Mouse (Mus musculus) ES-E14 (cell line): ENCODE measurements at regions not wholly inside any gene's neighbourhood (a gene's known extent, or its start where the extent isn't known, plus 50 kb on each side); places are given as distances from the start of the nearest gene placed in this dataset.

Source experiments
- DNase-seq: peaks from one replicate; pipeline ENCODE4 v3.0.0-alpha.2; 2013; ENCODE audit warnings: low read depth, low spot score
- H3K27ac ChIP-seq: 2 replicates; pipeline ENCODE4 v1.5.1; 2012; ENCODE audit warnings: low read depth, mild to moderate bottlenecking, low read length, moderate library complexity, mixed read lengths; ENCODE audit not compliant: poor library complexity, insufficient read depth, severe bottlenecking
- H3K36me3 ChIP-seq: 2 replicates; pipeline ENCODE4 v1.6.1; 2012; ENCODE audit warnings: mild to moderate bottlenecking, low read length, moderate library complexity, mixed read lengths; ENCODE audit not compliant: control insufficient read depth, poor library complexity, insufficient read depth, severe bottlenecking
- H3K4me1 ChIP-seq, 2 experiments: fragments of 150-350 bp in 1 of 2; sonication (generic) in 1 of 2; 2 replicates each; pipeline ENCODE4 v1.6.1; 2012; ENCODE audit warnings: low read length in 2 of 2, mild to moderate bottlenecking in 1 of 2, mixed read lengths in 1 of 2; ENCODE audit not compliant: control insufficient read depth in 2 of 2, insufficient read depth in 2 of 2, poor library complexity in 1 of 2
- H3K4me3 ChIP-seq, 2 experiments: fragments of 150-350 bp in 1 of 2; sonication (generic) in 1 of 2; 2 replicates each; pipeline ENCODE4 v1.5.1; 2012; ENCODE audit warnings: low read length in 2 of 2, low read depth in 1 of 2, mild to moderate bottlenecking in 1 of 2, mixed read lengths in 1 of 2; ENCODE audit not compliant: insufficient read depth in 1 of 2, poor library complexity in 1 of 2, severe bottlenecking in 1 of 2
- H3K9ac ChIP-seq: 2 replicates; pipeline ENCODE4 v1.6.1; 2012; ENCODE audit warnings: low read depth, mild to moderate bottlenecking, low read length, mixed read lengths; ENCODE audit not compliant: poor library complexity, insufficient read depth, severe bottlenecking
- H3K9me3 ChIP-seq: fragments of 150-350 bp; sonication (generic); 2 replicates; pipeline ENCODE4 v1.6.1; 2012; ENCODE audit warnings: low read depth, mild to moderate bottlenecking, low read length; ENCODE audit not compliant: control insufficient read depth, insufficient read depth
- CHD2 ChIP-seq: IDR thresholded peaks from 2 replicates; pipeline ENCODE4 v1.6.1; 2014; ENCODE audit warnings: mild to moderate bottlenecking, low read depth, low read length, inconsistent platforms
- HCFC1 ChIP-seq: IDR thresholded peaks from 2 replicates; pipeline ENCODE4 v1.6.1; 2012; ENCODE audit warnings: low read length, inconsistent platforms, borderline replicate concordance; ENCODE audit not compliant: insufficient read depth
- MAFK ChIP-seq: IDR thresholded peaks from 2 replicates; pipeline ENCODE4 v1.6.1; 2014; ENCODE audit warnings: mild to moderate bottlenecking, low read depth, low read length, inconsistent platforms; ENCODE audit not compliant: insufficient read depth
- ZC3H11A ChIP-seq: IDR thresholded peaks from 2 replicates; pipeline ENCODE4 v1.6.1; 2012; ENCODE audit warnings: low read depth, mild to moderate bottlenecking, inconsistent platforms, low read length, borderline replicate concordance
- ZNF384 ChIP-seq: IDR thresholded peaks from 2 replicates; pipeline ENCODE4 v1.6.1; 2012; ENCODE audit warnings: low read depth, low read length, inconsistent platforms
- in situ Hi-C, 2 experiments: fragments of 600-800 bp; cut with MboI; formaldehyde crosslinking; loops; one replicate each; pipeline ENCODE4 v1.15.1; 2025; ENCODE audit warnings: low sequenced_read_pairs in 2 of 2, inconsistent platforms in 1 of 2; ENCODE audit not compliant: unreplicated experiment in 2 of 2

GRCm38 (mm10) chr13:44229136-44229611 lies 444.6 kb downstream of the Cd83 start:
- no peak overlapping the region for H3K27ac ChIP-seq
- no peak overlapping the region for H3K4me3 ChIP-seq
- no peak for DNase-seq
- H3K36me3 ChIP-seq: no peaks in the 10 kb centered on the region
- in situ Hi-C loops: no loop called here
- peaks cover 0 to 2% of the 10 kb centered on the region in 2 experiments; a peak in 1 of 4 replicates for H3K4me1 ChIP-seq
- no peaks in the 10 kb centered on the region for H3K9me3 ChIP-seq
- TF ChIP-seq ZNF384 (no peak), ZC3H11A (no peak), HCFC1 (no peak), CHD2 (no peak), MAFK (no peak)
- H3K9ac ChIP-seq: no peak overlapping the region

GRCm38 (mm10) chr13:44231403-44231802 lies 446.8 kb downstream of the Cd83 start:
- no peaks in the 10 kb centered on the region for H3K36me3 ChIP-seq
- TF ChIP-seq ZNF384 (no peak), HCFC1 (no peak), ZC3H11A (no peak), MAFK (no peak), CHD2 (no peak)
- H3K27ac ChIP-seq: no peak overlapping the region
- H3K9ac ChIP-seq: no peak overlapping the region
- H3K9me3 ChIP-seq: no peaks in the 10 kb centered on the region
- no peak for DNase-seq
- in situ Hi-C loops: no loop called here
- peaks cover 0 to 2% of the 10 kb centered on the region in 2 experiments; a peak in 1 of 4 replicates for H3K4me1 ChIP-seq
- H3K4me3 ChIP-seq: no peak overlapping the region

- in situ Hi-C loops: no loop called here
- no peak for DNase-seq
- no peak overlapping the region for H3K27ac ChIP-seq
- peaks cover 0 to 2% of the 10 kb centered on the region in 2 experiments; a peak in 1 of 4 replicates for H3K4me1 ChIP-seq
- no peaks in the 10 kb centered on the region for H3K36me3 ChIP-seq
- no peak overlapping the region for H3K4me3 ChIP-seq
- H3K9me3 ChIP-seq: no peaks in the 10 kb centered on the region
- H3K9ac ChIP-seq: no peak overlapping the region
- TF ChIP-seq ZC3H11A (no peak), CHD2 (no peak), MAFK (no peak), HCFC1 (no peak), ZNF384 (no peak)
Observed at GRCm38 (mm10) chr13:44231868-44232715, 447.5 kb downstream of the Cd83 start.

- Histone ChIP-seq H3K9me3 (no peaks in the 10 kb centered on the region), H3K4me3 (no peak overlapping the region), H3K4me1 (peaks cover 0 to 2% of the 10 kb centered on the region in 2 experiments; a peak in 1 of 4 replicates), H3K27ac (no peak overlapping the region), H3K36me3 (no peaks in the 10 kb centered on the region), H3K9ac (no peak overlapping the region)
- DNase-seq: no peak
- in situ Hi-C loops: no loop called here
- TF ChIP-seq ZC3H11A (no peak), CHD2 (no peak), MAFK (no peak), ZNF384 (no peak), HCFC1 (no peak)
Observed at GRCm38 (mm10) chr13:44232716-44233051, 448.1 kb downstream of the Cd83 start.
